Mouse (Mus musculus): Measurements from ENCODE around the gene Gm45015.

GRCm38 (mm10) chrX:73363291-73363690, 26.7 kb upstream of the Gm45015 start:
- TF ChIP-seq CTCF (IDR thresholded peaks at IDR 0.05; ENCODE audit: borderline replicate concordance, extremely low read depth, insufficient read depth, insufficient read length) (no peak), POLR2A (IDR thresholded peaks at IDR 0.05; ENCODE audit: borderline replicate concordance, extremely low read depth, insufficient read depth, insufficient read length, poor library complexity, severe bottlenecking) (no peak)
